Mouse (Mus musculus): ENCODE measurements around the gene Lhx1.

The Lhx1 gene

DNA sequence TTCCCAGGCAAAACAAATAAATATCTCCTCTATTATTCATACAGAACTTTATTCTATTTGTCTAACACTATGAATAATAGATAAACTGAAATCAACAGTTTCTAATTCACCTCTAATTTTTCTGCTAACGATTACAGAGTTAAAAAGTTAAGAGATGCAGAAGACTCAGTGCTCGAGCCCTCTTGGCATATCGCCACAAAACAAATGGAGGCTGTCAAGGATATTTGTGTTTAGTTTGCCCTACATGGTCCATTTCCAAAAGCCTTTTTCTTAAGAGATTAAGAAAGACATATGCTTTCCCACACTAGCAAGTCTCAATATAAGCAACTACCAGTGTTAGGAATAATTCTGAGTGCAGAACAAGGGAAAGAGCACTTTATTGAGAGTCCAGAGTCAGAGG is 44.9 kb downstream of the Lhx1 start:
- DNase-seq = no peak

DNA sequence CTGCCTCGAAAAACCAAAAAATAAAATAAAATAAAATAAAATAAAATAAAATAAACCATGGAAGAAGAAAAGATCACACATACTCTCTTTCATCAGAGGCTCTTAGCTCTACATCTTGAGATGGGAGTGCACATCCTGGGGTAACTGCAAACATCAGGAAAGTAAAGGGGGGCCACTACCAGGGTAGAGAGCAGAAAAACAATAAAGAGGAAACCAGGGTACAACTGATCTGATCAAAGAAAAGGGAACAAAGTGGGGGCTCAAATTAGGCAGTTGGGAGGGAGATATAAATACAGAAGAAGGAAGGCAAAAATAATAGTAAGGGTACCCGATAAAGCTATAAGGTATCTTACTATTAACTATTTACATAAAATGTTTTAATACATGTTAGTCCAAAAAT is 48.7 kb downstream of the Lhx1 start:
- no peak for DNase-seq

DNA sequence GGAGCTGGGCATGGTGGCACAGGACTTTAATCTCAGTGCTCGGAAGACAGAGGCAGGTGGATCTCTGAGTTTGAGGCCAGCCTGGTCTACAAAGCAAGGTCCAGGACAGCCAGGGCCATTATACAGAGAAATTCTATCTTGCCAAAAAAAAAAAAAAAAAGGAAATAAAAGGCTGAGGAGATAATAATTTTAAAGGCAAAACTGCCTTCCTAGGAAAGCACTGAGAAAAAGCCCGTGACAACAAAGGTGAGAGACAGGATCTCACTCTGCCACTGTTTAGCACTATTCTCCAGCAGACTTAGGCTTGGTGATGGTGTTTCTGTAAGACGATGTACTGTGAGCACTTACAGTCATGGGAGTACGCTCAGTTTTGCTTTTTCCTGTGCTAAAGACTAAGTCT is 49.3 kb downstream of the Lhx1 start:
- no peak for DNase-seq

DNA sequence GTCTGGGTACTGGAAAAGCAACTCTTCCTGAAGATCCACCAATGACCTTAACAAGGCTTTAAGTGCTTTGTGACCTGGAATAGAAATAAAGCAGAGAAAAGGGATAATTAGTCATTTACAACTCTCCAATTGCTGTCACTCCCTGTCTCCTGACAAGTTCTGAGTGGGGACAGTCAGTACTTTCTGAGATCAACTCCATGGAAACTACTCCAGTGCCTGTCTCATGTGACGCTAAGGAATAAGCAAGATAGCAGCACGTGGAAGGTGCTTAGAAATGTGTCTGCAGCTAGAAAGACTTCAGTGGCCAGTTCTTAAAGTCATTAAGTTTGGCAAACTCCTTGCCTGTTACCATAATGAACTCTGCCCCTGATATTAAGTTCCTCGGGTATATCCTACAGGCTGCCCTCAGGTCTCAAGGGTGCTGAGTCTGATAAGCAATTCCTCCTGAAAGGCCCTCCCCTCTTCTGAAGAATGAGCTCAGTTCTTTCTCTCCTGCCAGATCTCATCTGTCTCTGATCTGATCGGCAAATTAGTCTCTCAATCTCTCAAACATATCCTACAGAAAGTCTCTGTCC is 52.2 kb downstream of the Lhx1 start:
- no peak for DNase-seq

All from cerebellum, adult 11-12 months (tissue).